Mouse (Mus musculus) frontal cortex, postnatal 14 days (tissue): Measurements from ENCODE around the gene Methig1.
"Not testable (repeated sequence)": the region's sequence is repeated elsewhere in the genome, so short reads cannot be mapped to it uniquely, and the experiment has no call there.

ENCODE experiments used
- DNase-seq, 2 experiments: peaks; one replicate each; pipeline ENCODE4 v3.0.0; 2022; ENCODE audit warnings: low spot score in 2 of 2

Gene Methig1

GRCm38 (mm10) chr15:100337847-100338246 lies 15.1 kb upstream of the Methig1 start:
- peak in 1 of 2 experiments; percentile 18 for DNase-seq

GRCm38 (mm10) chr15:100341314-100341980 lies 11.5 kb upstream of the Methig1 start:
- not testable (repeated sequence) for DNase-seq

GRCm38 (mm10) chr15:100345484-100345883 lies 7.5 kb upstream of the Methig1 start:
- no peak for DNase-seq

- DNase-seq: no peak
Measured at GRCm38 (mm10) chr15:100346761-100347160, 6.2 kb upstream of the Methig1 start.

- no peak for DNase-seq
Measured at GRCm38 (mm10) chr15:100349496-100349895, 3.5 kb upstream of the Methig1 start.

GRCm38 (mm10) chr15:100351501-100352060 lies 1.4 kb upstream of the Methig1 start:
- no peak for DNase-seq

GRCm38 (mm10) chr15:100353399-100353798 lies 450 bp downstream of the Methig1 start:
- not testable (repeated sequence) for DNase-seq

GRCm38 (mm10) chr15:100355876-100356275 lies 2.9 kb downstream of the Methig1 start:
- no peak for DNase-seq

GRCm38 (mm10) chr15:100364242-100364641 lies 11.3 kb downstream of the Methig1 start, which contains the start of gene Higd1c:
TSS of gene Higd1c (plus strand) at chr15:100364542.
- DNase-seq: no peak

GRCm38 (mm10) chr15:100365967-100366366 lies 13.0 kb downstream of the Methig1 start:
- not testable (repeated sequence) for DNase-seq

- DNase-seq: no peak
Measured at GRCm38 (mm10) chr15:100367119-100367518, 14.2 kb downstream of the Methig1 start.

GRCm38 (mm10) chr15:100375066-100375465 lies 22.1 kb downstream of the Methig1 start:
- DNase-seq: peak in 1 of 2 experiments; percentile 66

GRCm38 (mm10) chr15:100377847-100378505 lies 25.0 kb downstream of the Methig1 start:
- not testable (repeated sequence) for DNase-seq

GRCm38 (mm10) chr15:100379658-100380057 lies 26.7 kb downstream of the Methig1 start:
- DNase-seq: no peak

GRCm38 (mm10) chr15:100380104-100380503 lies 27.2 kb downstream of the Methig1 start:
- DNase-seq: no peak

- no peak for DNase-seq
Measured at GRCm38 (mm10) chr15:100385705-100386104, 32.8 kb downstream of the Methig1 start.

GRCm38 (mm10) chr15:100387544-100388223 lies 34.7 kb downstream of the Methig1 start:
- no peak for DNase-seq

- no peak for DNase-seq
Measured at GRCm38 (mm10) chr15:100388224-100388835, 35.4 kb downstream of the Methig1 start.

- DNase-seq: no peak
Measured at GRCm38 (mm10) chr15:100388886-100389285, 35.9 kb downstream of the Methig1 start.

- DNase-seq: no peak
Measured at GRCm38 (mm10) chr15:100391066-100391465, 38.1 kb downstream of the Methig1 start.

GRCm38 (mm10) chr15:100391599-100391998 lies 38.6 kb downstream of the Methig1 start:
- DNase-seq: no peak

- DNase-seq: no peak
Measured at GRCm38 (mm10) chr15:100393016-100393415, 40.1 kb downstream of the Methig1 start.
